Mouse (Mus musculus) heart, postnatal 0 days (tissue): ENCODE measurements around the gene Rab7.

Source experiments
- CTCF ChIP-seq: IDR thresholded peaks from 2 replicates; pipeline ENCODE4 v1.5.1; 2016; ENCODE audit warnings: antibody characterized with exemption, control low read depth, low read depth
- EP300 ChIP-seq: IDR thresholded peaks from 2 replicates; pipeline ENCODE4 v1.6.1; 2016; ENCODE audit warnings: antibody characterized with exemption, low read depth

DNA sequence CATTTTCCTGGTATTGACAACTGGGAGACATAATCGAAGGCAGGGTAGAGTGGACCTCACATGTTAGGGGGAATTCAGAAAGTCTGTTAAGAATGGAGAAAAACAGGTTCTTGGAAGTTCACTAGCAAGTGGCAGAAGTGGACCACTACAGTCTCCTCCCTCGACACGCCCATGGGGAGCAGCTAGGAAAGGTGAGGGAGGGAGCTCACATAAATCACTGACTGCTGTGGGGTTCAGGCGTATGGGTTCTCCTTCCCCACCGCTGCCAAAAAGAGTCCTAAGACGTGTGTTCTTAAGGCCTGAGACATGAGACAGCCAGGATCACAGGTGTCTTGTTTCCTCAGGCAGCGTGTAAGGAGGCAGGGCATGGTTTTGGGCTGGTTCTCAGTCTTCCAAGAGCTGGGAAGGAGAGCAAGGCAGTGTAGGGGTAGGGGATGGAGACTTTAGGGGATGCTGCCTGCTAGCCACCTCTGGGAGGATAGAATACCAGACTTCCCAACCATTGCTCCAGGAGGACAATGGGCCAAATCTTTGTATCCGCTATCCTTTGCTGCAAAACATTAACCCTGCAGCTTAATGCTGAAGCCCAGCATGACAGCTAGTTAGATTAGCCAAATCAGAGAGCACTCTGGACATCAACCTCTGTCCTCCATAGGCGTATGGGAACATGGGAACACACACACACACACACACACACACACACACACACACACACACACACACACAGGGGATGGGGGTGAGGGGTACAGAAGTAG is 9.2 kb upstream of the Rab7 start:
- TF ChIP-seq EP300 (no peak), CTCF (no peak)
